Mouse (Mus musculus) gastrocnemius, postnatal 4 days (tissue): ENCODE measurements around the gene Hdgfl3. TPM values are rescaled to one million over a fixed set of nuclear protein-coding genes. Genes with fewer than 3 reads are reported as not detected.

Experiments
- DNase-seq, 2 experiments: peaks; one replicate each; pipeline ENCODE4 v3.0.0; 2021 to 2022; ENCODE audit warnings: low spot score in 2 of 2, mixed read lengths in 2 of 2
- long read RNA-seq, 2 experiments: library from polyadenylated mRNA; stranded (forward); transcript quantifications; one replicate each; pipeline ENCODE4 v2.0.0; 2021
- total RNA-seq, 2 experiments: library from RNA; stranded (reverse); gene quantifications; 2 replicates each; pipeline ENCODE4 v1.2.3; 2021

Gene Hdgfl3
- total RNA-seq, result 10 to 100 TPM; 11.8 to 12.3 TPM
- long read RNA-seq, experiment 1, full-length matches to known transcripts, result 11 of 17 reads
- long read RNA-seq, experiment 1, partial matches to known transcripts, result 2 of 17 reads
- long read RNA-seq, experiment 1, other reads (novel, unspliced or antisense), result 4 of 17 reads
- long read RNA-seq, experiment 2, full-length matches to known transcripts, result 11 of 14 reads
- long read RNA-seq, experiment 2, partial matches to known transcripts, result 0 of 14 reads
- long read RNA-seq, experiment 2, other reads (novel, unspliced or antisense), result 3 of 14 reads

- DNase-seq, result peak; percentile 64 to 86
Measured at GRCm38 (mm10) chr7:81934267-81934745, at the start of gene Hdgfl3. Gene Hdgfl3, minus strand, starts transcription at chr7:81934473.

- no peak for DNase-seq
Measured at GRCm38 (mm10) chr7:81983651-81984050, 49.4 kb upstream of the Hdgfl3 start.

GRCm38 (mm10) chr7:81978304-81978703 lies 44.0 kb upstream of the Hdgfl3 start:
- DNase-seq, result no peak

- no peak for DNase-seq
Measured at GRCm38 (mm10) chr7:81974616-81975015, 40.3 kb upstream of the Hdgfl3 start.

GRCm38 (mm10) chr7:81973939-81974338 lies 39.7 kb upstream of the Hdgfl3 start:
- no peak for DNase-seq

GRCm38 (mm10) chr7:81973339-81973738 lies 39.1 kb upstream of the Hdgfl3 start:
- DNase-seq, result no peak

GRCm38 (mm10) chr7:81968975-81969374 lies 34.7 kb upstream of the Hdgfl3 start:
- DNase-seq, result no peak

- no peak for DNase-seq
Measured at GRCm38 (mm10) chr7:81968451-81968850, 34.2 kb upstream of the Hdgfl3 start.

GRCm38 (mm10) chr7:81966195-81966594 lies 31.9 kb upstream of the Hdgfl3 start:
- DNase-seq, result no peak

- DNase-seq, result no peak
Measured at GRCm38 (mm10) chr7:81959704-81960103, 25.4 kb upstream of the Hdgfl3 start.

- DNase-seq, result no peak
Measured at GRCm38 (mm10) chr7:81954208-81954846, 20.1 kb upstream of the Hdgfl3 start.

GRCm38 (mm10) chr7:81950499-81950898 lies 16.2 kb upstream of the Hdgfl3 start:
- no peak for DNase-seq

- DNase-seq, result no peak
Measured at GRCm38 (mm10) chr7:81945398-81945797, 11.1 kb upstream of the Hdgfl3 start.

- no peak for DNase-seq
Measured at GRCm38 (mm10) chr7:81934806-81935205, 533 bp upstream of the Hdgfl3 start.

GRCm38 (mm10) chr7:81933601-81934266 lies 539 bp downstream of the Hdgfl3 start:
- peak; percentile 65 to 77 for DNase-seq

GRCm38 (mm10) chr7:81933061-81933600 lies 1.1 kb downstream of the Hdgfl3 start:
- no peak for DNase-seq

- DNase-seq, result no peak
Measured at GRCm38 (mm10) chr7:81932521-81933045, 1.7 kb downstream of the Hdgfl3 start.

- DNase-seq, result no peak
Measured at GRCm38 (mm10) chr7:81928998-81929397, 5.3 kb downstream of the Hdgfl3 start.

GRCm38 (mm10) chr7:81921379-81921952 lies 12.8 kb downstream of the Hdgfl3 start:
- DNase-seq, result no peak

GRCm38 (mm10) chr7:81920314-81920713 lies 14.0 kb downstream of the Hdgfl3 start:
- DNase-seq, result no peak

- no peak for DNase-seq
Measured at GRCm38 (mm10) chr7:81918316-81918715, 16.0 kb downstream of the Hdgfl3 start.
